Mouse (Mus musculus) stomach, postnatal 0 days (tissue): ENCODE measurements around the gene Clock. TPM values are rescaled to one million over a fixed set of nuclear protein-coding genes. Genes with fewer than 3 reads are reported as not detected.

Source experiments
- ATAC-seq: fragments of 200-750 bp; cut with Nextera tagmentation; 2 replicates; pipeline ENCODE4 v1.8.0; 2017; ENCODE audit not compliant: low FRiP score, low TSS enrichment
- DNase-seq: peaks from one replicate; pipeline ENCODE4 v3.0.0-alpha.2; 2016; ENCODE audit warnings: low spot score
- H3K27ac ChIP-seq: fragments of 300-500 bp; sonication (generic); replicated peaks from 2 replicates; pipeline ENCODE4 v1.5.1; 2014; ENCODE audit warnings: mild to moderate bottlenecking, control low read depth
- H3K27me3 ChIP-seq: fragments of 300-500 bp; sonication (generic); 2 replicates; pipeline ENCODE4 v1.6.1; 2014; ENCODE audit warnings: low read length; ENCODE audit not compliant: control insufficient read depth, insufficient read depth
- H3K36me3 ChIP-seq: fragments of 300-500 bp; sonication (generic); 2 replicates; pipeline ENCODE4 v1.6.1; 2014; ENCODE audit warnings: low read length, mixed read lengths; ENCODE audit not compliant: control insufficient read depth, insufficient read depth
- H3K4me1 ChIP-seq: fragments of 300-500 bp; sonication (generic); replicated peaks from 2 replicates; pipeline ENCODE4 v1.6.1; 2014; ENCODE audit warnings: antibody characterized with exemption; ENCODE audit not compliant: control insufficient read depth, insufficient read depth
- H3K4me2 ChIP-seq: fragments of 300-500 bp; sonication (generic); replicated peaks from 2 replicates; pipeline ENCODE4 v1.6.1; 2014; ENCODE audit warnings: low read depth, mild to moderate bottlenecking, control low read depth, moderate library complexity
- H3K4me3 ChIP-seq: fragments of 300-500 bp; sonication (generic); 2 replicates; pipeline ENCODE4 v1.5.1; 2014; ENCODE audit warnings: low read depth, low read length, control low read depth
- H3K9ac ChIP-seq: fragments of 300-500 bp; sonication (generic); 2 replicates; pipeline ENCODE4 v1.6.1; 2014; ENCODE audit warnings: mild to moderate bottlenecking, low read length, control low read depth, mixed read lengths
- H3K9me3 ChIP-seq: fragments of 300-500 bp; sonication (generic); 2 replicates; pipeline ENCODE4 v1.6.1; 2016; ENCODE audit warnings: low read length; ENCODE audit not compliant: control insufficient read depth
- CTCF ChIP-seq: IDR thresholded peaks from 2 replicates; pipeline ENCODE4 v1.5.1; 2016; ENCODE audit warnings: antibody characterized with exemption, low read depth, mild to moderate bottlenecking, moderate library complexity
- EP300 ChIP-seq: optimal IDR thresholded peaks from 2 replicates; pipeline ENCODE3; 2016; ENCODE audit warnings: antibody characterized with exemption
- WGBS: fragments of 180-500 bp; shearing (Covaris S2); extraction: QIAGEN DNeasy Blood & Tissue Kit; methylation state at CpG from one replicate; pipeline ENCODE4 v1.1.7; 2014; 5-methylcytosine and 5-hydroxymethylcytosine counted together
- polyA plus RNA-seq: library from polyadenylated mRNA; unstranded; fragments of >200 nt; fragmentation: Nextera tagmentation; extraction: Ambion mirVana; gene quantifications from 2 replicates; pipeline ENCODE4 v1.2.1, GENCODE M21; 2015

Clock gene
- polyA plus RNA-seq, 1 experiment from 2014 or later = 6.7 TPM

- 83% methylated on average over 8 of the region's 8 CpGs for WGBS
- H3K9me3 ChIP-seq = no peaks in the 10 kb centered on the region
- no peaks in the 10 kb centered on the region for H3K36me3 ChIP-seq
- DNase-seq = no peak
- no peak overlapping the region for H3K9ac ChIP-seq
- ATAC-seq = no peak
- no peaks in the 10 kb centered on the region for H3K27me3 ChIP-seq
- H3K4me2 ChIP-seq = no peak overlapping the region
- H3K4me1 ChIP-seq = no peaks in the 10 kb centered on the region
- no peak overlapping the region for H3K4me3 ChIP-seq
- no peak for TF ChIP-seq CTCF
- TF ChIP-seq EP300 = no peak
- no peak overlapping the region for H3K27ac ChIP-seq
These were observed 32.5 kb upstream of the Clock start for GRCm38 (mm10) chr5:76337100-76337499.

DNA sequence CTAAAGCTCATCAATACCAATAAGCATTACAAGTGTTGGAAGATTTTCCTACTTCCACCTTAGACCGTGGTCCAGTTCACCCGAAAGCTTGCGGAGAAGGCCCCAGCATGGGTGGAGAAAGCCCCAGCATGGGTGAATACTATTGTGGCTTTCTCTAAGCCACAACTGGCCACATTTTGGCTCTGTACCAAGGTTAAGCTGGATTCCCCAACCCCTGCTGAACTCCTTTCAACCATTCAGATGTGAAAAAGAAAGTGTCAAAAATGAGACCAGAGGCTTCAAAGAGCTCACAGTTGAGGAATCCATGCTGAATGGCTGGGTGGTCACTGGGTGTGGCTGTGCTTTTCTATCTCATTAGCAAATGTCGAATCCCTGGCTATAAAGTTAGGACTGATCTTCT lies 29.2 kb upstream of the Clock start:
- 85% methylated on average over 4 of the region's 4 CpGs for WGBS
- Histone ChIP-seq H3K27me3 (no peaks in the 10 kb centered on the region), H3K36me3 (no peaks in the 10 kb centered on the region), H3K27ac (no peak overlapping the region), H3K4me1 (no peaks in the 10 kb centered on the region), H3K9ac (no peak overlapping the region), H3K4me3 (no peak overlapping the region), H3K4me2 (no peak overlapping the region), H3K9me3 (no peaks in the 10 kb centered on the region)
- no peak for DNase-seq
- TF ChIP-seq EP300 (no peak), CTCF (no peak)
- no peak for ATAC-seq

DNA sequence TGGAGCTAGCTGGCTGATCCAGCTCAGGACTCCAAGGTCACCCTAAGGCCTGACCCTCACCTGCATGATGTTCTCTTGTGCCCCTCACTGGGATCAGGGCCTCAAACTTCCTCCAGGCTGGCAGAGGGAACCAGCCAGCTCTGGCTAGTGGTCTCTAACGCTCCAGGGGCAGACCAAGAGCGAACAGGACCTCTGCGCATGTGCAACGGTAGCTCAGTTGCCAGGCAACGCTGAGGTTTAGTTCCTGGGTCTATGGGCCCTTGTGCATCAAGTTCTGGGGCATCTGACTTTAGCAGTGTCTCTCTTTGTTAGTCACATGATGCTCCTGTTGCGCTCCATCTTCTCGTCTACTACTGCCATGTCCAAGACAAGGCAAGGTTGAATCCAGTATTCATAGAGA lies 26.4 kb upstream of the Clock start, which contains the start of gene Pdcl2:
Pdcl2 (minus strand) TSS at position 204 of the 400 bp plus-strand sequence.
- Histone ChIP-seq H3K27me3 (no peaks in the 10 kb centered on the region), H3K9ac (no peak within 1 kb of the TSS), H3K4me3 (no peak within 1 kb of the TSS), H3K27ac (no peak within 1 kb of the TSS), H3K4me1 (no peaks in the 10 kb centered on the region), H3K4me2 (no peak within 1 kb of the TSS), H3K9me3 (no peaks in the 10 kb centered on the region), H3K36me3 (no peaks in the 10 kb centered on the region)
- DNase-seq = no peak
- ATAC-seq = no peak
- TF ChIP-seq EP300 (no peak), CTCF (no peak)
- 87% methylated on average over 7 of the region's 7 CpGs for WGBS

GRCm38 (mm10) chr5:76327296-76327695 lies 22.7 kb upstream of the Clock start:
- WGBS = 50% methylated on average over 2 of the region's 2 CpGs
- no peaks in the 10 kb centered on the region for H3K4me1 ChIP-seq
- DNase-seq (no peak), ATAC-seq (no peak)
- TF ChIP-seq EP300 = no peak
- no peak for TF ChIP-seq CTCF
- H3K9me3 ChIP-seq = no peaks in the 10 kb centered on the region
- no peak overlapping the region for H3K27ac ChIP-seq
- H3K27me3 ChIP-seq = no peaks in the 10 kb centered on the region
- no peaks in the 10 kb centered on the region for H3K36me3 ChIP-seq
- no peak overlapping the region for H3K4me2 ChIP-seq
- no peak overlapping the region for H3K4me3 ChIP-seq
- H3K9ac ChIP-seq = no peak overlapping the region

GRCm38 (mm10) chr5:76325113-76325512 lies 20.5 kb upstream of the Clock start:
- DNase-seq = no peak
- WGBS = 81% methylated on average over 4 of the region's 4 CpGs

DNA sequence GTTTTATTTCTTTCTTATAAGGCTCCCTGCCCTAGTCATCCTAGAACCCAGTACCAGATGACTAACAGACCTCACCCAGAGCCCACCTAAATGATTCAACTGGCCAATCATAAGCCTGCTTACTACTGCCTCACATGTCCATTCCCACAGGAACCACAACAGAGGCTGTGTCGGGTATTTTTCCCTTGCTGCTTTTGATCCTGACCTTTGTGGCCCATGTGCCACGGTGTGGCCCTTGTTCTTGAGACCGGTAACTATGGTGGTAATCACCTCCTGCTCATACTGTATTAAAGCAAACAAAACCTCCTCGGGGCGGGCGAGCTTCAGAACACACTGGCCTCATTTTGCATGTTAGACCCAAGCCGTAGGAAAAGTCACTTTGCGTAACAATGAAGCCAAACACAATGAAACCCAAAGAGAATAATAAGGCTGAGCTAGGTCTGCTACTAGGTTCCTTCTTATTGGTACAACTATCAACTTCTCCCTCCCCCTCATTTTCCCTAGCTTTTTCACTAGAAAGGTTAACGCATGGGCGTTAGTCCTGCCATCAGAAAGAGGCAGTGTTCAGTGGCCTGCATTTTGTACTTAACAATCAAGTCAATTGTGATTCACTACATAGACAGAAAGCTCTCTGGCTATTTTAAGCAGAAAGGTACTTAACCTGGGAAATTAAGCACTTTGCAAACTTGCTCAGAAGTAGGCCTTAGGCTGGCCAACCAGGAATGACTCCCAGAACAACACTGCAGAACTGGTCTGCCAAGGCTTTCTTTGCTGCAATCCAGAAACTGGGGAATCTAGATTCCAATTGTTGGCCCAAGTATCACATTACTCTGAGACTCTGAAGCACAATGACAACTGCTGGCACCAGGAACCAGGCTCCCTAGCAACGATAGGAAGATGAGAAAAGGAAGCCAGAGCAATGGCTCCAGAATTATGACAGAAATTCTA lies 16.9 kb upstream of the Clock start:
- Histone ChIP-seq H3K4me3 (no peak overlapping the region), H3K4me1 (no peaks in the 10 kb centered on the region), H3K27ac (peak overlapping the region; percentile 73), H3K27me3 (no peaks in the 10 kb centered on the region), H3K9ac (no peak overlapping the region), H3K9me3 (no peaks in the 10 kb centered on the region), H3K4me2 (no peak overlapping the region), H3K36me3 (no peaks in the 10 kb centered on the region)
- peak; percentile 75; the same call in 1 of the 2 replicates for ATAC-seq
- peak; percentile 55 for DNase-seq
- WGBS = 44% methylated on average over 11 of the region's 11 CpGs
- TF ChIP-seq CTCF (no peak), EP300 (no peak)

More at GRCm38 (mm10) chr5:76325113-76325512, 20.5 kb upstream of the Clock start:
- Histone ChIP-seq H3K9me3 (no peaks in the 10 kb centered on the region), H3K4me3 (no peak overlapping the region), H3K4me1 (no peaks in the 10 kb centered on the region), H3K4me2 (no peak overlapping the region), H3K36me3 (no peaks in the 10 kb centered on the region), H3K27ac (no peak overlapping the region), H3K27me3 (no peaks in the 10 kb centered on the region), H3K9ac (no peak overlapping the region)
- no peak for ATAC-seq
- TF ChIP-seq CTCF = no peak
- no peak for TF ChIP-seq EP300
